Mouse (Mus musculus): ENCODE data around the gene Neu2. TPM values are rescaled to one million over a fixed set of nuclear protein-coding genes. Genes with fewer than 3 reads are reported as not detected.

Gene Neu2
- polyA plus RNA-seq, 1 experiment from 2014 or later, result 0.67 TPM

DNA sequence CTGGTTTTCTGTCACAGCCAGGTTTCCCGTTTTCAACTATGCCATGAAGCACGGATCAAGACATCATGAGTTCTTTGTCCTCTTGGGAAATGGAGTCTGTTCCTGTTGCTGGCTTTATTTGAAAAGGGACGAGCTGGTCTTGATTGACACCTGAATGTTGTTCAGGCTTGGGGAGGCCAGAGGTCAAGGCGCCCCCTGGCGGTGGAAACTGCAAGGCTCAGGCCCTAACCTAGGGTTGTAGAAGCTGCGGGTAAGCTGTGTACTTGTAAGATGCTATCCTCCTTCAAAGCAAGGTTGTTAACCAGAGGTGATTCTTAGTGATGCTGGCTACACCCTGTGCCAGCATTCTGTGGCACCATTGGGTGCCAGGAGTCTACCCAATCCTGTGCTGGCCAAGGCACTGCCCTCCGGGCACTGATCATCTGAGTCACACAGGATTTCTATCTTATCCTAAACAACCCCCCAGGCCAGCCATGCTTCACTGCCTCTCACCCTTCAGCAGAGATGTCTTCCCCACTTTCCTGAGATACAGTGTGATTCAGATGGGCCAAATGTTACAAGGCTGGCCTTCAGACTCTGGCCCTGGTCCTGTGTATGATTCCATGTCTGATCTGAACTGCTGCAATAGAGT, 98.8 kb downstream of the Neu2 start:
- Histone ChIP-seq H3K9me3 (ENCODE audit: low read length) (no peaks in the 10 kb centered on the region), H3K4me2 (ENCODE audit: low read depth, low read length) (0 out of 2 replicates have a peak overlapping the region, but pooled peaks have one; percentile 22), H3K36me3 (replicated peaks; ENCODE audit: insufficient read depth, low read length) (no peaks in the 10 kb centered on the region), H3K4me3 (ENCODE audit: low read depth, low read length) (no peak overlapping the region), H3K27me3 (ENCODE audit: insufficient read depth, low read length) (no peaks in the 10 kb centered on the region), H3K4me1 (ENCODE audit: insufficient read depth) (no peaks in the 10 kb centered on the region), H3K27ac (ENCODE audit: low read depth) (no peak overlapping the region), H3K9ac (replicated peaks) (no peak overlapping the region)
- DNase-seq (peak; percentile 88), ATAC-seq (peak; percentile 83)
- peak; percentile 94 for TF ChIP-seq CTCF (IDR thresholded peaks at IDR 0.05; ENCODE audit: low read depth)
- no peak for TF ChIP-seq EP300 (IDR thresholded peaks at IDR 0.05; ENCODE audit: low read depth)
- WGBS (ENCODE audit: insufficient replicate concordance), result 28% methylated on average over 7 of the region's 7 CpGs

DNA sequence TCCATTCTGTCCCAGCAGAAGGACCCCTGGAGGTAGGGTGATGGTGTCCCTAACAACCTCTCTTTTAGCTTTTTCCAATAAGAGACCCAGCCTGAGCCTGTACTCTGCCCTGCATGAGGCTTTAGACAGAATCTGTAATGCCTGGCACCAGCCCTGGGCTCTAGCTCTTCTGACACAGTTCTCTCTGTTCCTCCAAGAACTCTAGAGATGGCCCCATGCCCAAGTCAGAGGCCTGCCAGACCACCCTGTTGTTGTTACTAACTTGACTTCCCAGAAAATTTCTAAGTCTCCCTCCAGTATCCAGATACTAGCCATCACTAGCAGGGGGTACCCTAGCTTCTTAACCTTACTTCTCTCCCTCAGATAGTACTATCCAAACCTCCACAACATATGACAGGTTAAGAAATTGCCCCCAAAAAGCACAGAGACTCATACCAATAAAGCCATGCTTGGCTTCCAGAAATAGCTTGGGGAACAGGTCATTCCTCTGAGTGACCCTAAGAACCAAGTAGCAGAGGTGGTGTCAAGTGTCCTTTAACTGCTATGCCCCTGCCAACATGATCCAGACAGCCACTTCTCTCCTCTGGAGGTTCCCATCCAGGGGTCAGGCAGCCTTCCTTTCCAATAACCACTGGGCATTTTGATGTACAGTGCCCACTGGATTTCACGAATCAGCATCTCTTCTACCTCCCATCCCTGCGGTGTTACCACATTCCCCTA, 105.0 kb downstream of the Neu2 start:
- DNase-seq, result no peak
- H3K27me3 ChIP-seq (ENCODE audit: insufficient read depth, low read length), result no peaks in the 10 kb centered on the region
- 85% methylated on average over 2 of the region's 2 CpGs for WGBS (ENCODE audit: insufficient replicate concordance)
- H3K4me2 ChIP-seq (ENCODE audit: low read depth, low read length), result no peak overlapping the region
- H3K36me3 ChIP-seq (replicated peaks; ENCODE audit: insufficient read depth, low read length), result no peaks in the 10 kb centered on the region
- no peak overlapping the region for H3K27ac ChIP-seq (ENCODE audit: low read depth)
- no peak overlapping the region for H3K4me3 ChIP-seq (ENCODE audit: low read depth, low read length)
- no peak for ATAC-seq
- H3K9me3 ChIP-seq (ENCODE audit: low read length), result no peaks in the 10 kb centered on the region
- TF ChIP-seq EP300 (IDR thresholded peaks at IDR 0.05; ENCODE audit: low read depth) (no peak), CTCF (IDR thresholded peaks at IDR 0.05; ENCODE audit: low read depth) (no peak)
- H3K4me1 ChIP-seq (ENCODE audit: insufficient read depth), result peaks cover 6% of the 10 kb centered on the region; the same call in 1 of the 2 replicates
- H3K9ac ChIP-seq (replicated peaks), result no peak overlapping the region

GRCm38 (mm10) chr1:87620211-87620668, 110.6 kb downstream of the Neu2 start, which contains the start of gene Inpp5d:
Inpp5d (plus strand) TSS chr1:87620312.
- DNase-seq (peak; percentile 67), ATAC-seq (peak; percentile 63)
- Histone ChIP-seq H3K9ac (replicated peaks) (peak within 1 kb of the TSS; percentile 80), H3K4me3 (ENCODE audit: low read depth, low read length) (peak within 1 kb of the TSS; percentile 62), H3K27ac (ENCODE audit: low read depth) (peak within 1 kb of the TSS; percentile 96), H3K4me1 (ENCODE audit: insufficient read depth) (peaks cover 44% of the 10 kb centered on the region), H3K4me2 (ENCODE audit: low read depth, low read length) (peak within 1 kb of the TSS; percentile 70), H3K36me3 (replicated peaks; ENCODE audit: insufficient read depth, low read length) (0 out of 2 replicates have a peak, but pooled peaks cover 4% of the 10 kb centered on the region), H3K27me3 (ENCODE audit: insufficient read depth, low read length) (no peaks in the 10 kb centered on the region), H3K9me3 (ENCODE audit: low read length) (no peaks in the 10 kb centered on the region)
- 23% methylated on average over 12 of the region's 12 CpGs for WGBS (ENCODE audit: insufficient replicate concordance)
- TF ChIP-seq CTCF (IDR thresholded peaks at IDR 0.05; ENCODE audit: low read depth), result no peak
- TF ChIP-seq EP300 (IDR thresholded peaks at IDR 0.05; ENCODE audit: low read depth), result no peak

DNA sequence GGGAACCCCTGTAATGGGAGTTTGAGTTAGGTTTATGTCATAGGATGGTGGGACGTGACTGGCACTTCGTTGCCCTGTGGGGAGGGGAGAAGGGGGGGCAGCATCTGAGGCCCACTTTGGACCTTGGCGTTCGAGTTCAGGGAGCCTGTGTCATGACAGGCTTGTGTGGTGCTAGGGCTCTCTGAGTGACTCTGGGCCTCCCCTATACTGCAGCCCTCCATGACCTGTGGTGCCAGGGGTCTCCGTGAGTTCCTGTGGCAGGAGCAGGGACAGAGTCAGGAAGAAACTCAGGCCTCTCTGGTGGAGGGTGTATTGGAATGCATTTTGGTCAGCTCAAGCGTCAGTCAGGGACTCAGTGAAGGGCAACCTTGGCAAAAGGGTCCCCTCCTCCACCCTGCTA, 111.0 kb downstream of the Neu2 start:
- TF ChIP-seq CTCF (IDR thresholded peaks at IDR 0.05; ENCODE audit: low read depth), result no peak
- no peak for TF ChIP-seq EP300 (IDR thresholded peaks at IDR 0.05; ENCODE audit: low read depth)
- no peak for DNase-seq
- Histone ChIP-seq H3K4me2 (ENCODE audit: low read depth, low read length) (peak overlapping the region; percentile 70), H3K36me3 (replicated peaks; ENCODE audit: insufficient read depth, low read length) (0 out of 2 replicates have a peak, but pooled peaks cover 4% of the 10 kb centered on the region), H3K27me3 (ENCODE audit: insufficient read depth, low read length) (no peaks in the 10 kb centered on the region), H3K4me1 (ENCODE audit: insufficient read depth) (peaks cover 47% of the 10 kb centered on the region), H3K9me3 (ENCODE audit: low read length) (no peaks in the 10 kb centered on the region), H3K27ac (ENCODE audit: low read depth) (peak overlapping the region; percentile 96), H3K9ac (replicated peaks) (peak overlapping the region; percentile 80), H3K4me3 (ENCODE audit: low read depth, low read length) (peak overlapping the region; percentile 62)
- ATAC-seq, result peak; percentile 26
- whole genome bisulfite sequencing (ENCODE audit: insufficient replicate concordance), result 14% methylated on average over 6 of the region's 6 CpGs

- DNase-seq (peak; percentile 31), ATAC-seq (peak; percentile 25)
- WGBS (ENCODE audit: insufficient replicate concordance), result 35% methylated on average over 9 of the region's 9 CpGs
- Histone ChIP-seq H3K4me1 (ENCODE audit: insufficient read depth) (peaks cover 51% of the 10 kb centered on the region), H3K9me3 (ENCODE audit: low read length) (no peaks in the 10 kb centered on the region), H3K27ac (ENCODE audit: low read depth) (peak overlapping the region; percentile 96), H3K27me3 (ENCODE audit: insufficient read depth, low read length) (no peaks in the 10 kb centered on the region), H3K36me3 (replicated peaks; ENCODE audit: insufficient read depth, low read length) (0 out of 2 replicates have a peak, but pooled peaks cover 4% of the 10 kb centered on the region), H3K4me2 (ENCODE audit: low read depth, low read length) (peak overlapping the region; percentile 70), H3K4me3 (ENCODE audit: low read depth, low read length) (peak overlapping the region; percentile 62), H3K9ac (replicated peaks) (peak overlapping the region; percentile 80)
- no peak for TF ChIP-seq CTCF (IDR thresholded peaks at IDR 0.05; ENCODE audit: low read depth)
- no peak for TF ChIP-seq EP300 (IDR thresholded peaks at IDR 0.05; ENCODE audit: low read depth)
These were observed 111.6 kb downstream of the Neu2 start for GRCm38 (mm10) chr1:87621146-87621857.

Measured in liver, postnatal 0 days (tissue).